Mouse (Mus musculus): ENCODE measurements at regions not wholly inside any gene's neighbourhood (a gene's known extent, or its start where the extent isn't known, plus 50 kb on each side); places are given as distances from the start of the nearest gene placed in this dataset.

- TF ChIP-seq CTCF (IDR thresholded peaks at IDR 0.05 in 2 of 3, conservative IDR thresholded peaks at IDR 0.05 in 1 of 3; ENCODE audit: control insufficient read depth in 1 of 3, insufficient read depth in 1 of 3, low read depth in 2 of 3, low read length in 3 of 3, poor library complexity in 1 of 3, severe bottlenecking in 1 of 3) (no peak), POLR2AphosphoS5 (IDR thresholded peaks at IDR 0.05; ENCODE audit: borderline replicate concordance, low read depth, low read length) (no peak), EP300 (IDR thresholded peaks at IDR 0.05; ENCODE audit: low read depth in 1 of 2, low read length in 2 of 2) (no peak), POLR2A (IDR thresholded peaks at IDR 0.05; ENCODE audit: control insufficient read depth in 1 of 2, insufficient read depth in 1 of 2, low read depth in 1 of 2, low read length in 2 of 2, poor library complexity in 1 of 2) (no peak), CHD1 (IDR thresholded peaks at IDR 0.05; ENCODE audit: low read depth, low read length) (no peak), KAT2A (conservative IDR thresholded peaks at IDR 0.05; ENCODE audit: low read depth, low read length) (no peak), USF2 (IDR thresholded peaks at IDR 0.05; ENCODE audit: borderline replicate concordance in 1 of 2, insufficient read depth in 1 of 2, low read depth in 1 of 2, low read length in 2 of 2) (no peak), ZMIZ1 (IDR thresholded peaks at IDR 0.05; ENCODE audit: low read depth, low read length) (no peak), MEF2A (IDR thresholded peaks at IDR 0.05; ENCODE audit: extremely low read depth, insufficient replicate concordance, low read depth, low read length, poor library complexity, severe bottlenecking) (no peak), TBP (IDR thresholded peaks at IDR 0.05; ENCODE audit: low read depth, low read length) (no peak), GATA1 (IDR thresholded peaks at IDR 0.05; ENCODE audit: low read depth, low read length) (no peak), NELFE (IDR thresholded peaks at IDR 0.05; ENCODE audit: low read depth, low read length) (no peak)
Measured at GRCm38 (mm10) chr13:33763295-33763916, 79.8 kb downstream of the Serpinb6e start.

All from MEL (cell line).